Mouse (Mus musculus): ENCODE results near the gene Itsn1.

DNA sequence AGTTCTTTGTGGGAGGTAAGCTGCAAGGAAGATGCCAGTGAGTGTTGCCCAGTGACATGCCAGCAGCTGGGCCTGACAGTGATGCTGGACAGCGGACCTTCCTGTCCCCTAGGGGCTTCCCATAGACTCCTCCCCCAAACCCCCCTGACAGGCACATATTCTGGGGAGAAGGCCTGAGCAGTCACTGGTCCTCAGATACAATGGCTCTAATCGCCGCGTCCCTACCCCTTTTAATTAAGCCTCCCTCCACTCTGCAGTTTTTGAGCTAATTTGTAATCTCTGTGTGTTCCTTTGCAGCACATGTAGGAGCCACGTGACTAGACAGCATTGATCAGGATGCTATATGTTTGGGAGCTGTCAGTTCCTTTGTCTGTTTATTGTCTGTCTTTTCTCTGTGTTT lies 41.6 kb downstream of the Itsn1 start:
- TF ChIP-seq POLR2A (IDR thresholded peaks at IDR 0.05; ENCODE audit: borderline replicate concordance, extremely low read depth, low read depth, low read length) (no peak), CTCF (IDR thresholded peaks at IDR 0.05; ENCODE audit: insufficient read depth, low read length) (no peak)
